Mouse (Mus musculus): ENCODE measurements around the gene Gm7995. TPM values are rescaled to one million over a fixed set of nuclear protein-coding genes. Genes with fewer than 3 reads are reported as not detected.
"Not testable (repeated sequence)": the region's sequence is repeated elsewhere in the genome, so short reads cannot be mapped to it uniquely, and the experiment has no call there.

Gm7995 gene
- total RNA-seq (2021) = not detected

GRCm38 (mm10) chr14:42309910-42310309, at the start of gene Gm7995:
Gm7995 (plus strand) TSS chr14:42310210.
- DNase-seq; intact Hi-C loops (cut with DNase I): not testable (repeated sequence)

- intact Hi-C loops (cut with DNase I); DNase-seq: not testable (repeated sequence)
These were observed 12.8 kb upstream of the Gm7995 start, which contains the start of gene Gm9611 for GRCm38 (mm10) chr14:42297258-42297657. Gm9611 (minus strand) TSS chr14:42297358.

Small RNAs within 50 kb of the gene (microRNA-seq; reads per million reads assigned to microRNA genes)
- gene Gm25208 (ENCODE audit: borderline number of aligned reads in 2 of 2) (0 reads per million in 2 experiments), gene Gm25892 (ENCODE audit: borderline number of aligned reads in 2 of 2) (0 reads per million in 2 experiments)

Other genes with a start within 250 kb of the Gm7995 start
- not detected for gene Gm7951, start 192.8 kb upstream of the Gm7995 start, total RNA-seq (2021)
- gene Gm17027, start 147.6 kb upstream of the Gm7995 start, total RNA-seq (2021) = not detected
- not detected for gene Gm3573, start 119.4 kb upstream of the Gm7995 start, total RNA-seq (2021)
- gene Gm17026, start 50.2 kb upstream of the Gm7995 start, total RNA-seq (2021) = not detected
- gene Gm9611, start 12.9 kb upstream of the Gm7995 start, total RNA-seq (2021) = not detected
- not detected for gene Gm8005, start 129.5 kb downstream of the Gm7995 start, total RNA-seq (2021)
- not detected for gene Gm8011, start 153.7 kb downstream of the Gm7995 start, total RNA-seq (2021)
- not detected for gene Gm8020, start 192.1 kb downstream of the Gm7995 start, total RNA-seq (2021)
- gene Gm8024, start 214.1 kb downstream of the Gm7995 start, total RNA-seq (2021) = not detected

All from heart, postnatal 36 days (tissue).